Mouse (Mus musculus): ENCODE data around the gene Unc119b. TPM values are rescaled to one million over a fixed set of nuclear protein-coding genes. Genes with fewer than 3 reads are reported as not detected.

The Unc119b gene
- polyA plus RNA-seq (2012; rRNA removed) = 138 and 141 TPM in 2 replicates

- H3K27me3 ChIP-seq (replicated peaks; ENCODE audit: control insufficient read depth, insufficient read depth, low read length) = no peaks in the 10 kb centered on the region
- peak within 1 kb of the TSS; percentile 98 for H3K4me3 ChIP-seq (ENCODE audit: insufficient read depth, low read depth, low read length)
- H3K36me3 ChIP-seq (ENCODE audit: control insufficient read depth, insufficient read depth, low read length) = peaks cover 1% of the 10 kb centered on the region; the same call in 1 of the 2 replicates
- H3K27ac ChIP-seq (ENCODE audit: insufficient read depth, low read depth, low read length) = peak within 1 kb of the TSS; percentile 73
- peaks cover 16% of the 10 kb centered on the region for H3K4me1 ChIP-seq (ENCODE audit: control insufficient read depth, insufficient read depth, low read length)
- TF ChIP-seq CTCF (conservative IDR thresholded peaks at IDR 0.05; ENCODE audit: insufficient read depth, insufficient read length, low read depth, low read length) = no peak
- TF ChIP-seq POLR2A (IDR thresholded peaks at IDR 0.05; ENCODE audit: low read depth, low read length) = no peak
- under 1% methylated on average over 76 of the region's 81 CpGs for WGBS
- DNase-seq = peak; percentile 93
Observed at GRCm38 (mm10) chr5:115134234-115135165, at the start of gene Unc119b. Unc119b (minus strand) TSS chr5:115134975.

- H3K4me1 ChIP-seq (ENCODE audit: control insufficient read depth, insufficient read depth, low read length) = no peaks in the 10 kb centered on the region
- 69% methylated on average over 10 of the region's 10 CpGs for WGBS
- H3K4me3 ChIP-seq (ENCODE audit: insufficient read depth, low read depth, low read length) = no peak overlapping the region
- H3K27ac ChIP-seq (ENCODE audit: insufficient read depth, low read depth, low read length) = no peak overlapping the region
- TF ChIP-seq POLR2A (IDR thresholded peaks at IDR 0.05; ENCODE audit: low read depth, low read length) = no peak
- TF ChIP-seq CTCF (conservative IDR thresholded peaks at IDR 0.05; ENCODE audit: insufficient read depth, insufficient read length, low read depth, low read length) = no peak
- H3K27me3 ChIP-seq (replicated peaks; ENCODE audit: control insufficient read depth, insufficient read depth, low read length) = no peaks in the 10 kb centered on the region
- H3K36me3 ChIP-seq (ENCODE audit: control insufficient read depth, insufficient read depth, low read length) = no peaks in the 10 kb centered on the region
- no peak for DNase-seq
Observed at GRCm38 (mm10) chr5:115183482-115183881, 48.7 kb upstream of the Unc119b start.

- Histone ChIP-seq H3K36me3 (ENCODE audit: control insufficient read depth, insufficient read depth, low read length) (no peaks in the 10 kb centered on the region), H3K27me3 (replicated peaks; ENCODE audit: control insufficient read depth, insufficient read depth, low read length) (no peaks in the 10 kb centered on the region), H3K4me1 (ENCODE audit: control insufficient read depth, insufficient read depth, low read length) (no peaks in the 10 kb centered on the region), H3K27ac (ENCODE audit: insufficient read depth, low read depth, low read length) (no peak overlapping the region), H3K4me3 (ENCODE audit: insufficient read depth, low read depth, low read length) (no peak overlapping the region)
- WGBS = 79% methylated on average over 8 of the region's 8 CpGs
- TF ChIP-seq CTCF (conservative IDR thresholded peaks at IDR 0.05; ENCODE audit: insufficient read depth, insufficient read length, low read depth, low read length) (no peak), POLR2A (IDR thresholded peaks at IDR 0.05; ENCODE audit: low read depth, low read length) (no peak)
- no peak for DNase-seq
Observed at GRCm38 (mm10) chr5:115182925-115183324, 48.1 kb upstream of the Unc119b start.

GRCm38 (mm10) chr5:115181248-115181940 is 46.6 kb upstream of the Unc119b start:
- DNase-seq = peak; percentile 83
- Histone ChIP-seq H3K36me3 (ENCODE audit: control insufficient read depth, insufficient read depth, low read length) (no peaks in the 10 kb centered on the region), H3K4me1 (ENCODE audit: control insufficient read depth, insufficient read depth, low read length) (no peaks in the 10 kb centered on the region), H3K27me3 (replicated peaks; ENCODE audit: control insufficient read depth, insufficient read depth, low read length) (no peaks in the 10 kb centered on the region), H3K27ac (ENCODE audit: insufficient read depth, low read depth, low read length) (no peak overlapping the region), H3K4me3 (ENCODE audit: insufficient read depth, low read depth, low read length) (no peak overlapping the region)
- TF ChIP-seq POLR2A (IDR thresholded peaks at IDR 0.05; ENCODE audit: low read depth, low read length) (no peak), CTCF (conservative IDR thresholded peaks at IDR 0.05; ENCODE audit: insufficient read depth, insufficient read length, low read depth, low read length) (no peak)
- WGBS = 63% methylated on average over 13 of the region's 13 CpGs

- no peak for DNase-seq
- 96% methylated on average over 11 of the region's 11 CpGs for WGBS
- no peak overlapping the region for H3K4me3 ChIP-seq (ENCODE audit: insufficient read depth, low read depth, low read length)
- no peaks in the 10 kb centered on the region for H3K4me1 ChIP-seq (ENCODE audit: control insufficient read depth, insufficient read depth, low read length)
- no peak overlapping the region for H3K27ac ChIP-seq (ENCODE audit: insufficient read depth, low read depth, low read length)
- TF ChIP-seq CTCF (conservative IDR thresholded peaks at IDR 0.05; ENCODE audit: insufficient read depth, insufficient read length, low read depth, low read length) = no peak
- TF ChIP-seq POLR2A (IDR thresholded peaks at IDR 0.05; ENCODE audit: low read depth, low read length) = no peak
- no peaks in the 10 kb centered on the region for H3K27me3 ChIP-seq (replicated peaks; ENCODE audit: control insufficient read depth, insufficient read depth, low read length)
- H3K36me3 ChIP-seq (ENCODE audit: control insufficient read depth, insufficient read depth, low read length) = no peaks in the 10 kb centered on the region
Observed at GRCm38 (mm10) chr5:115179596-115179995, 44.8 kb upstream of the Unc119b start.

- Histone ChIP-seq H3K36me3 (ENCODE audit: control insufficient read depth, insufficient read depth, low read length) (no peaks in the 10 kb centered on the region), H3K4me3 (ENCODE audit: insufficient read depth, low read depth, low read length) (no peak overlapping the region), H3K4me1 (ENCODE audit: control insufficient read depth, insufficient read depth, low read length) (no peaks in the 10 kb centered on the region), H3K27ac (ENCODE audit: insufficient read depth, low read depth, low read length) (no peak overlapping the region), H3K27me3 (replicated peaks; ENCODE audit: control insufficient read depth, insufficient read depth, low read length) (no peaks in the 10 kb centered on the region)
- WGBS = 81% methylated on average over 6 of the region's 6 CpGs
- no peak for DNase-seq
- TF ChIP-seq POLR2A (IDR thresholded peaks at IDR 0.05; ENCODE audit: low read depth, low read length) = no peak
- no peak for TF ChIP-seq CTCF (conservative IDR thresholded peaks at IDR 0.05; ENCODE audit: insufficient read depth, insufficient read length, low read depth, low read length)
Observed at GRCm38 (mm10) chr5:115177866-115178265, 43.1 kb upstream of the Unc119b start.

GRCm38 (mm10) chr5:115174554-115174953 is 39.8 kb upstream of the Unc119b start:
- WGBS = 88% methylated on average over 1 of the region's 1 CpGs
- Histone ChIP-seq H3K27me3 (replicated peaks; ENCODE audit: control insufficient read depth, insufficient read depth, low read length) (no peaks in the 10 kb centered on the region), H3K36me3 (ENCODE audit: control insufficient read depth, insufficient read depth, low read length) (no peaks in the 10 kb centered on the region), H3K4me3 (ENCODE audit: insufficient read depth, low read depth, low read length) (no peak overlapping the region), H3K27ac (ENCODE audit: insufficient read depth, low read depth, low read length) (no peak overlapping the region), H3K4me1 (ENCODE audit: control insufficient read depth, insufficient read depth, low read length) (no peaks in the 10 kb centered on the region)
- no peak for DNase-seq
- TF ChIP-seq POLR2A (IDR thresholded peaks at IDR 0.05; ENCODE audit: low read depth, low read length) (no peak), CTCF (conservative IDR thresholded peaks at IDR 0.05; ENCODE audit: insufficient read depth, insufficient read length, low read depth, low read length) (peak; percentile 46)

Measured in kidney, adult 2 months (tissue).